Mouse (Mus musculus): ENCODE data around the gene Tbc1d5.

Gene Tbc1d5

DNA sequence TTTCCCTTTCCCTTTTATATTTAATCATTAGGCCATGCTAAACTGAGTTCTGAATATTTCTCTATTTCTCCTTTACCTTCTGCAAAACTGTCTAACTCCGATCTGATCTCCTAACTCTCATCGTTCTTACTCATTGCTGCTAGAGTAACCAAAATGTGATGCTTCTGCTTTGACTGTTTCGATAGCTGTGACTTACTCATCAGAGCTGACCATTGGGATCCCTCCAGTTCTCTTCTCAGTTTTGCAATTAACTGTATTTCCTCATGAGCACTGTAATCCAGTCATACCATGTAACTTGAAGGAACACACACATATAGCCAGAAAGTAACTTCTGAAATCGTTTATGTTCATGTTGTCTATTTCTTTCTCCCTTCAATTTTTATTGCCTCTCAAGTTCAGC is 306.6 kb downstream of the Tbc1d5 start:
- DNase-seq = no peak

DNA sequence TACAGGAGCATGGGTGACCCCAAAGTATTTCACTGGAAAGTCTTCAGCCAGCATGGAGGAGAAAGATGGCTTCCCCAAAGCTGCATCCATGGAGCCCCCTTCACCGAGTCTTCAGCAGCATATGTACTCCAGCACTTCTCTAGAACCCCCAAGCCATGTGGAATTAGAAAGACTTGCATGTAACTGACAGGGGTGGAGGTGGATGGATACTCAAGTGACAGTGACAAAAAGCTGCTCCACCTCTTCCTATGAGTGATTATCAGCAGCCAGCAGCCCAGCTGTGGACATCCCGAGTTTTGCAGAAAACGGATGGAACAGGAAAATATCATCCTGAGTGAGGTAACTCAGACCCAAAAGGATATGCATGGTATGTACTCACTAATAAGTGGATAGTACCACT is 311.9 kb downstream of the Tbc1d5 start:
- DNase-seq = no peak

DNA sequence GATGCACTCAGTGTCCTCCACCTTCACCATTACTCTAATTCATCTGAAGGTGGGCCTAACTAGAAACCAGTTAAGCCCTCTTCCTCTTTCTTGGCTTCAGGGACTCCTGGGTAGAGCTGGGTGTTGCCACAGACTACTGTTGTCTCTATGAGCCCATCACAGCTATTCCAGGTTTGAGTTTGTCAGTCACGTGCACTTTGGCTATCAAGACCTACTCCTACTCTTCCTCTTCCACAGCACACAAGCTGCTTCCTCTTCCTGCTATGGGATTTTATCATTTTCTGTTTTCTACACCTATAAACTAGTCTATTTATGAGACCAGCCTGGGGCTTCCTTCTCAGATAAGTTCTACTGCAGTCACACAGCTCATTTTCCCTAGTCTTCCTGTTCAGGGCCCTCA is 314.4 kb downstream of the Tbc1d5 start:
- DNase-seq = no peak

DNA sequence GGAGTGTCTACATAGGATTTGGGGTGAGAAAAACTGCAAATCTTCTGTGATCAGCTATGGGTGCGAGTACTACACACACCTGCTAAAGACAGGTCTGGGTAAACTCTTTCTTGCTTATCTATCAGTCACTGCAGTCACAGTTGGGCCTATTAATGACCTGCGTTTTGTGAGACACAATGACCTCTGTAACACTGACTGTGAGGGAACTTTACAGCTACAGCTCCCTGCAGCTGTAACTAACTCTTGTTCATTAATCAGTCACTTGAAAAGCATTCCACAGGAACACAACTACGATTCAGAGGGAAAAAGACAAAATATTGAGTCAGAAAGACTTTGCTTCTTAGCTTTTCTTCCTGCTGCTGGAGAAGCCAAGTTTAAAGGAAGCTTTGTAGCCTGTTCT is 325.9 kb downstream of the Tbc1d5 start:
- DNase-seq = no peak

DNA sequence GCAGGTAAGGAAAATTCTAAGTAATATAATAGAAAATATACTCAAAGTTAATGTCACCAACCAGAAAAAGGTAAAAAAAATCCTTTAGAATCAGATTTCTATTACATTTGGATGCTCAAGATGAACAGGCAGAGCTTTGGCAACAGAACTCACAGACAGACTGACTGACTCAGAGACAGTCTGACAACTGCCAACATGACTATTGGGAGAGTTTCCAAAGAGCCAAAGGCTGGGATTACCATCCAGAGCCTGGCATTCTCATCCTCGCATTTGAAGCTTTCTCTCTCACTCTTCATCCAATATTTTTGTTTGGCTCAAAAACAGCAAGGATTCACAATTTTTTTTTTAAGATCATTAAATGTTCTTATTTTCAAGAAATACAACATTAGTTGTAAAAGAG is 327.8 kb downstream of the Tbc1d5 start:
- no peak for DNase-seq

DNA sequence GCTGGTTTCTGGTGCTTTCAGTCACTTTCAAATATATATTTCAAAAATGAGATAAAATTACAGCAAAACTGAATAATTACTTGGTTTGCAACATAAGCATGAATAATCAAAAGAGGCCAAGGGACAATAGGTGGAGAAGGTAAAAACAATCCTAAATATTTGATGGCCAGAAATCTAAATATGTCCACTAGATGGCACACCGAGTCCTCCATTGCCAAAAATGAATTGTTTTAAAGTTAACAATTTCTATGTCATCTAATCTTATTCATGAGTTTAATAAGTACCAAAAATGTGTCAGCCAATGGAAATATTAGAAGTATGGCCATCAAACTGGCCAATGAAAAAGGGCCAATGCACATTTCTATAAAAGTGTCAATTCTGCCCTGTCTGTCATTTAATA is 365.1 kb downstream of the Tbc1d5 start:
- no peak for DNase-seq

DNA sequence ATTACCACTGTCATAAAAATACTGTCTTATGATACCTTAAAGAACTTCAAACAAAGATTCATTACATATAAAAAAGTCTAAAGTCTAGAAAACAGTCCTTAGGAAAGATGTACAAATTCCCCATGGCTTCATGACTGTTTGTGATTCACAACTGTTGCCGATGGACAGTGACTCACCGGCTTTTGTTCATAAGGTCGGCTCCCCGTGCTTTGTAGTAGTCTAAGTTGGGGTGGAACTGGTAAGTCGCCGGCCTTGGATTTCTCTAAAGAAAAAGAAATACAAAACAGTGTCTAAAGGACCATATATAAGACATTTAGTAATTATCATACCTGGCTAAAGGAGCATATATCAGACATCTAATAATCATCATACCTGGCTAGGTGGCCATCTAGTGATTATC is 365.6 kb downstream of the Tbc1d5 start:
- DNase-seq = no peak

DNA sequence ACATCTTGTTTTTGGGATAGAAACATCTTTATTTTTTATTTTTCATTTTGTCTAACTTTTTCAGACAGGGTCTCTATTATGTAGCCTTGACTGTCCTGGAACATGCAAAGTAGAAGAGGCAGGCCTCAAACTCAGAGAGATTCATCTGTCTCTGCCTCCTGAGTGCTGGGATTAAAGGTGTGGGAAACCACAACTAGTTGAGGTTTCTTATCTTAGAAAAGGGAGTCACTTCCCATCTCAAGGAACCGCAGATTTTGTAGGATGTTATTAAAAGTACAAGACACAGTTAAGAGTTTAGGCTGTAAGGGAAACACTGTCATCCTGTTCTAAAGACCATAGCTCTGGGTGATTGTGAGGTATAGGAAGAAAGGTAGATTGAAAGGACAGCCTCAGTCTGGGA is 373.5 kb downstream of the Tbc1d5 start:
- no peak for DNase-seq

DNA sequence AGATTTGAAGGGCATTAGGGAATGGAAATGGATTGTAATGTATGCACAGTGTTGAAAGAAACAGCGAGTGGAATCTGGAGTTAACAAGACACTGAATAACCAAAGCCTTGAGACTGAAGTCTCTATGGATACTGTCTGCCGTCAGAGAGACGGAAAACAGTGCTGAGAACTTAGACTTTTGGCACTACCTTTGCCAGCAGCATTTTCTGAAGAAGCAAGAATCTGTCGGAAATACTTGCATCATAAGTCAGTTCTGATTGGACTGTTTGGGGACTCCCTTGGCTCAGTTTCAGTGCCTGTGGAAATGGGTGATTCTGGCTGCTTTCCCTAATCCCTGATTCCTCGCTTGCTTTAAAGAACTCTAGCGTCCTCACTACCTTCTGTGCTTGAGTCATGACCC is 375.9 kb downstream of the Tbc1d5 start:
- DNase-seq = no peak

DNA sequence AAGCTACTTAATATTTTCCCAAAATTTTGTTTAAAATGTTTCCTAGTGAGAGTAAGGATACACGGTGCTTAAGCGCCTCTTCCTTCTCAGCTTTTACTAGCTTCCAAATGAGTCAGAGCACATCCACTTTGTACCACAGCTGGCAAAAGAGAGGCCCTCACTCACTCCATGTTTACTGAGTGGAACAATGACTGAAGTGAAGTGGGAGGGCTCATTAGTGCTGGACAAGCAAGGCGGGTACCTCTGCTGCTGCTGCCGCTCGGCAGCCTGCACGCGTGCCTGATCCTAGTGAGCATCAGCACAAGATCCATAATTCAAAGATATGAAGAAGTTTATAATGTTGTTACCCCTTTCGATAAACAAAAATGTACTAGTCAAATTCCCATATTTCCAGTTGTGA is 376.8 kb downstream of the Tbc1d5 start:
- no peak for DNase-seq

DNA sequence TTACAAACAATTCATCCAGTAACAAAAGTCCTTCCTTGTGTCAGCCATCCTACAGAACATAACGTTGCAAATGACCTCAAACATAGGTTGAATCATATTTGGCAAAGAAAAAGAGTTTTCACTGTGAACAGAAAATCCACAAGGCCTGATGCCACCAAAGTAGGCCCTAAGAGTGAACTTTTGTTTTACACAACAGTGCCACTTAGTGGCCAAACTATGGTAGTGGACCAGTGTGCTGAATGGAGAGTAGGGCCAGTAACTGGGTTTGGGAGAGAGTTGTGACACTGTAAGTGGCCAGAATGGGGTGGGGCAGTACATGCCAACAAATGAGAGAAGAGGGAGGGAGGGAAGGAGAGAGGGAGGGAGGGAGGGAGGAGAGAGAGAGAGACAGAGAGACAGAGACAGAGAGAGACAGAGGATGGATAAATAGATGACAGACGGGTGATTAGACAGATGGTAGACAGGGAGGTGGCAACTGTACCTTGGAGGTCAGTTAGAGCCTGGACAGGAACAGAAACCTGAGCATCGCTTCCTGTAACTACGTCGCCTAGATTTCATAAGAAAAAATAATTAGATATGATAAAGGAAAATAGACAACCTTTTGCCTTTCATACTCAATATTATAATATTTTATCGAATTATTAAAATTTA is 383.6 kb downstream of the Tbc1d5 start:
- DNase-seq = peak; percentile 25 to 50

DNA sequence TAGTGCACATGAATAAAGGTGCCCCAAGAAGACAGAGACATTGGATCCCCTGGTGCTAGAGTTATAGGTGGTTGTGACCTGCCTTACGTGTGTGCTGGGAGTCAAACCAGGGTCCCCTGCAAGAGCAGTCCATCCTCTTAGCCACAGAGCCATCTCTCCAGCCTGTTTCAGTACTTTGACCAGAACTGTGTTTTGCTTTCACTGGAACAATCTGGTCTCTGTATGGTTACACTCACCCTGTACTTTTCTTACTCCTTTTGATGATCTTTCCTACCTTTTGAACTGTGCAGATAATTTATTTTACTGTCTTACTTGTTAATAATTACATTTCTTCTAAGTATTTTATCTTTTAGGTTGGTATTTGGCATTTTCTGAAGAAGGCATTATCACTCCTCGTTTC is 387.5 kb downstream of the Tbc1d5 start:
- DNase-seq = no peak

DNA sequence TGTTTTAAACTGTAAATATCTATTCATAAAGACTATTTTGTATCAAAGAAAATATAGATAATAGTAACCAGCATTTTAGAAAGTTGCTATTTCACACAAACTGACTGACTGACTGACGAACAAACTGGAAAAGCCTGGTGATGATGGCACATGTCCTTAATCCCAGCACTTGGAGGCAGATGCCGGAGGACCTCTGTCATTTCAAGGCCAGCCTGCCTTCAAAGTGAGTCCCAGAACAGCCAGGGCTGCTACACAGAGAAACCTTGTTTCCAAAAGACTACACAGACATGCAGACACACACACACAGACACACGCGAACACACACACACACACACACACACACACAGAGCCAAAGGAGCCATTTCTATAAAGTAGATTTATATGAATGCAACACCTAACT is 390.3 kb downstream of the Tbc1d5 start:
- no peak for DNase-seq

DNA sequence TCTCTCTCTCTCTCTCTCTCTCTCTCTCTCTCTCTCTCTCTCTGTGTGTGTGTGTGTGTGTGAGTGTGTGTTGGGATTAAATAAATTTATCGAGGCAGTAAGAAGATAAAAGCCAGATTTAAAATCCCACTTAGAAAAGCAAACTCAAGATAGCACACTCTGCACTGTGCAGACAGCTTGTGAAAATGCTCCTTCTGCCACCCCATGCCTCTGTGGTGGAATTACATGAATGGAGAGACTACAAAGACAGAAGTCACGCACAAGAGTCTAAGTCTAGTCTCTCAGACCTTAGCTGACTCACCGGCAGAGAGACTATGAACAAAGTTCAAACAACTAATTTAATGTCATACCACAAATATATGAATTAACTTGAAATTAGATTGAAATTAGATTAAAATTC is 403.9 kb downstream of the Tbc1d5 start:
- no peak for DNase-seq

DNA sequence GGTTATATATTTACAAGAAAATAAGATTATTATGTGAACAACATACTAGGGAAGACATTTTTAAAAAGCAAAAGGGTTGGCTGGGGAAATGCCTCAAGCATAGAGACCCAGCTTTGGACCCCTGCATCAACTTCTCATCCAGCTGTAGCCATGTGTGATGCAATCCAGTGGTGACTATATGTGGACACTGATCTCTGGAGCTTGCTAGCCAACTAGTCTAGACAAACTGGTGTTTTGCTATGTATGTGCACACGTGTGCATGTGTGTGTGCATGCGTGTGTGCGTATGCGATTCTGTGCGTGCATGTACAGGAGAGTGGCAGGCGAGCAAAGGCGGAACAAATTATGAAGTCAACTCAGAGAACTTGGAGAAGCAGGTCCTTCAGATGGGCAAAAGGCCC is 414.8 kb downstream of the Tbc1d5 start:
- DNase-seq = no peak

DNA sequence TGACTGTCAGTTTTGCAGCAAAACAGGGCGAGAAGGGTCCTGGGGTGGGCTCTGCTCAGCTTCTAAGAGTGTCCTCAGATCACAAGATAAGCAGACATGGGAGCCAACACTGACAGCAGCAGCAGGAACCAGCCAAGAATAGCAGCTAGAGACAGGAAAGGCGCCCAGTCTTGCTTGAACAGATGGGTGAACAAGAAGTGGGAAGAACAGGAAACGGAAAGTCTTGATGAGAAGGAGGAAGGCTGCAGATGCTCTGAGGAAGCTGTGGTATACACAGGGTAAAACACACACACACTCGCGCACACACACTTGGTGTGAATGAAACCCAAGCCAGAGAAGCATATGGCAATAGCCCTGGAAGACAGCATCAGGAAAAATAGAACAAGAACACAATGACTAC is 415.7 kb downstream of the Tbc1d5 start:
- no peak for DNase-seq

DNA sequence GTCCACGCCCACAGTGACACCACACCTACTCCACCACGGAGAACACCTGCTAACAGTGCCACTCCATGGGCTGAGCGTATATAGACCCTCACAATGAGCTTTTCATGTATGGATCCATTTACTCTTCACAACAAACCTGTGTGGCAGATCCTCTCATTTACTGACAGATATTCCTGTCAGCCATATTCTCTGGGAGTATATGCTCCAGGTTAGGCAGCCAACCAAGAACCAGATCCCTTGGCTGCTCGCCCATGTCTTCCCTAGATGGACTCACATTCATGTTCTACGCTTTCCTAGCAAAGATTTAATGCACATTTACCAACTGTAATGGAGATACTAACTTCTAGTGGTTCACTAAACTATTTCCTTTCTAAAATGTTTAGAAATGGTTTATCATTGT is 416.9 kb downstream of the Tbc1d5 start:
- no peak for DNase-seq

DNA sequence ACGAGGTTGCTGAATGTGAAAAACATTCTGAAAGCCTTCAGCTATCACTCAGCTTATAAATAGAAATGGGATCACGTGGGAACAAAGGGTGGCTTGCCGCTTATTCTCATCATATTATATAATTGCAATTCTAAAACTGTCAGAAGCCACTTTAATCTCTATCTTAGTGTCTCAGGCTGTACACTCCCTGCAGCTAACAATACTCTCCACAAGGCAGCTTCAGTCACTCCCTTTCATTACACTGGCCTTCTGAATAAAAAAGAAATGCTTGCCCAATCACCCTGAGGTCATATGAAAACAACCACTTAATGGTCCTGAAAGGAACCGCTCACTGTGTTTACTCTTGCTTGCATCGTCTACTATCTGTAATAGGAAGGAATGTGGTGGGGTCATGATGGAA is 418.1 kb downstream of the Tbc1d5 start:
- no peak for DNase-seq

DNA sequence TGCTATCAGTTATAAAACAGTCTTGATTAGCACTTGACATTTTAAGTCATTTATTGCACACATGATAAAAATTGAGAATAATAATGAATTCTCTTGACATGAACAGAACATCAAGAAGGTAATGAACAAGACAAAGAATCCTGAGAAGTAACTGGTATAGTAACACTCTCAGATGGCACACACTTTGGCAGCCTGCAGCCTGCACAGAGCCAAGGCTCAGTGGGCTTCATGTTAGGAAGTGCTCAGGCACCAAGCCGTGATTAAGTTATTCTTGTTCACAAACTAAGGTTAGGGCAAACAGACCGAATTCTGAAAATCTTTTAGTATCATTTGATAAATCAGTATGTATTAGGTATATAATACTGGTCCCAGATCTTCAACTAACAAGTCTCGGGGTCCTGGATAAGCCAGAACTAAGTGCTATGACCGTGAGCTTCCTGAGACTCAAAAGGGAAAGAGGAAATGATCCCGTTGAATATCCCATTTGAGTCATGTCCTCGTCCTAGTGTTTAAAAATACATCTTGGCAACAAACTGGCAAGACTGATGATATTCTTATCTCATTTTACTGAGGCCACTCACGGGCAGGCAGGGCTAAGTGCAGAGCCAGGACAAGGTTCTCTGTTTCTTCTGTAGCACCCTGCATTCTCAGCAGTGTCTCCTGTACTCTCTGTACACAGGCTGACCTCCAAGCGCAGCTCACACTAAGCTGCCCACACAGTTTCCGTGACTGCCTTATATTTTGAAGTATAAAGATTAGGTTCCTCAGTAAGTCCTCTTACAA is 425.6 kb downstream of the Tbc1d5 start:
- DNase-seq = peak in 1 of 2 experiments; percentile 7

DNA sequence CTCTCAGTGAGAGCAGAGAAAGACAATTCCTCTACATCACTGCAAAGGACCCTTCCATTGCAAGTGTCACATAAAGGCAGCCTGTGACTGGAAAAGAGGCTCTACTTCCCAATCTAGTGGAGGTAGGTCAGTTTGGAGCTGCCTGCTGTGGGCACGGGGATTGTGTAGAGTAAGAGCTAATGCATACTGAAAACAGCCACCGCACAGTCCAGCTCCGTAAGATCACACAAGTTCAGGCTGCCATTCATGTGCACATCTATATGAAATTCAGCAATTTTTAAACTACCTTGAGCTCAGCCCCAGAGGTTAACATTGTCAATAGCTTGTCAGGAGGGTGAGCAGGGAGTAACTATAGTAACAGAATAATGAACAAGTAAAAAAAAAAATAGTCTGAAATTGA is 426.4 kb downstream of the Tbc1d5 start:
- no peak for DNase-seq

DNA sequence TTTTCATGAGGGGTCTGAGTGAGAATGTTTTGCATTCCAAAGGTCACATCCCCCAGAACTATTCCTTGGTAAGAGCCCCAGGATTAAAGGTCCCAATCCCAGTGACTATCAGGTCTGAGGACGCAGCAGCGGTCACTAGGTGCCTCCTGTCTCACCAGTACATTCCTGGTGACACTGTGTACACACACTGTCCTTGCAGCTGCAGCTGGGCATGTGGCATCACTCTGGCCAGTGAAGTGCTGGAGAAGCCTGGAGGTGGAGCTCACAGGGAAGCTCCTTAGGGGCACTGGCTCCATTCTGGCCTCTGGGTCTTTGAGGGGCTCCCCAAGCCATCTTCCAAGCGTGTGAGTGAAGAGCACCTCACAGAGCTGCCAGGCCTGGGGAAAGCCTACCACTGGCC is 427.2 kb downstream of the Tbc1d5 start:
- no peak for DNase-seq

DNA sequence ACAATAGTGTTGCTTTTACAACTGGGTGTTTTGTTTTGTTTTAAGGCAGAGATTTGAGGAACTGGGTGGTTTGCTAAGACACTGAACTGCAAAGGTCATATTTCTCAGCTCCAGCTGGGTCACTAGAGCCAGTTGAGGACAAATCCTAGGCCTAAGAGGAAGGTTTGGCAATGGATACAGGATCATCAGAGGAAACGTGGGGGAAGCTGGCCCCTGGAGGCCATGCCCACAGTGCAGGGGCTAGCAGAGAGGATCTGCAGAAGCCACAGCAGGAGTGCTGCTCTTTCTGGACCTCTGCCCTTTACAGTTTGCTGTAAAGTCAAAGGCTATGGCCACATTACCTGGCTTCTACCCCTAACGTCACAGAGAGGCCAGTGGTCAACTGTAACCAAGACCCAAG is 428.3 kb downstream of the Tbc1d5 start:
- DNase-seq = no peak

DNA sequence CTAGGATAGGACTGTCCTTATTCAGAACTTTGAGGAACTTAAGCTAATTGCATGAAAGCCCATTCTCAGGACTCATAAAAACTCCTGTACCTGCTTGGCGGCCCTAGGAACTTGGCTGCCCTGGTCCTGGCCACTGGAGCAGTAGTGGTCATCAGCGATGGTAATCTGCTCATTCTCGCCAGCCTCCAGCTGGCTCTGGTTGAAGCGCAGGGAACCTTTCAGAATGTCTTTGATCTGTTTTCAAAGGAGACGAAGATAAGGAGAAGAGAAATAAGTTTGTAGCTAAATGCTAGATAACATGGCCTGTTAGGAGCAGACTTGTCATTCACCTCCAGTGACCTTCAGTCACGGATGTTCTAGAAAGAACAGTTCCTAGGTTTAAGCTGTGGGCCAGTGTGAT is 437.8 kb downstream of the Tbc1d5 start:
- no peak for DNase-seq

DNA sequence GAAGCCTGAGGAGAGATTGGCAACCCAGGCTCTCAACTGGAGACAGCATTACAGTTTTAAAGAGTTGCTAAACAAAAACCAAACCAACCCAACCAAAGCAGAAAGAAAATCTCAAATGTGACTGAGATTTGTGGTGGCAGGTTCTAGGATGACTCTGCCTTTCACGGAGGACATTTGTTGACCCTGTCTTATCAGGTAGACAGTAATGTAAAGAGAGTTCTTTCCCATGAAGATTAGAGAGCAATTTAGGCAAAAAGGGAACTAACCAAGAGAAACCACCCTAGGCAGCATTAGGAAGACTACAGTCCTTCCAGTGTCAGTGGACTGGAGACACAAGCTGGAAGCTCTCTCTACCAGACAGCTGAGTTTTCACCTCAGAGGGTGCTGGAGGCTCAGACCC is 438.3 kb downstream of the Tbc1d5 start:
- DNase-seq = no peak

DNA sequence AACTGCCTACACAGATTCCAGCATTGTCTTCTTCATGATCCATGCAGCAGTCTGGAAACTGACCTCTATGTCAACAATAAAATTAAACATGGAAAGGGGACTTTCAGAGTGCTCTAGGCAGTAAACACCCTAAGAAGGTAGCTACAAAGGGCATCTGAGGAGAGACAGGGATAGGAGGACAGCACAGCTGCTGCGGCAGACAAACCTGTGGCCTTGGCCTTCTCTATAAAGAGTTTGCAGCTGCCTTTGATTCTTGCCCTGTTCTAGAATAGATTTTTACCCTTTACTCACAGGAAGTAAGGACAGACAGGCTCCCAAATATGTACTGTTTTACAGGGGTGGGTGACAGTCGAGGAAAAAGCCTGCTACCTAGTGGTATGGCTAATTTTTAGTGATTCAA is 440.7 kb downstream of the Tbc1d5 start:
- DNase-seq = no peak
